Mouse (Mus musculus): ENCODE results near the gene Mterf1b. TPM values are rescaled to one million over a fixed set of nuclear protein-coding genes. Genes with fewer than 3 reads are reported as not detected.

The Mterf1b gene
- total and polyA plus RNA-seq, 3 experiments: 3.7 to 10.7 (median 4.2) TPM

DNA sequence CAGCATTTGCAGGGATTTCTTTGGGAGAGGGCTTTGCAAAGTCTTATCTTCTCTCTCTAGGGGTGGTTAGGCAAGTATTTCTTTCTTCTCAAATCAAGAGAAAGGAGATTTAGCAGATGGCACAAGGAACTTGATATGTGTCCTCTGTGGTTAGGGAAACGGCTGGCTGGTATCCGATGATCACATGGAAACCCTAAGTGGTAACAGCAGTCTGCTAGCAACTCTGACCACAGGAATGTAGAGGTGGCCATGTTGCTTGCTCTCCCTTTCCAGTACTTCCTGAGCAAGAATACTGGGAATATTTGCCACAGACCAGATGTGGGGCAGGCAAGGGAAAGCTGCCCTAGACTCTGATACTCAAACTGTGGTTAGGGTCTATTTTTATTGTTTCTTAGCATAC, 53.9 kb downstream of the Mterf1b start:
- no peak for DNase-seq (ENCODE audit: extremely low read depth)
- dilution Hi-C loops (cut with MboI; ENCODE audit: extremely low pct_ligation_motif_present, extremely low pct_unique_long_range_greater_than_20kb, low sequenced_read_pairs) (no loop called here), in situ Hi-C loops (cut with MboI; ENCODE audit: low pct_ligation_motif_present, low pct_unique_long_range_greater_than_20kb, low sequenced_read_pairs) (no loop called here)
- peaks cover 0 to 14% of the 10 kb centered on the region in 2 experiments; a peak in 2 of 4 replicates for H3K4me1 ChIP-seq (ENCODE audit: control insufficient read depth in 1 of 2, insufficient read depth in 2 of 2)
- no peak overlapping the region; the same call in 1 of the 2 replicates for H3K4me2 ChIP-seq (ENCODE audit: insufficient read depth, low read depth, poor library complexity, severe bottlenecking)
- H3K36me3 ChIP-seq (replicated peaks in 1 of 2; ENCODE audit: control insufficient read depth in 1 of 2, insufficient read depth in 1 of 2, low read length in 1 of 2): no peaks in the 10 kb centered on the region
- H3K27me3 ChIP-seq (replicated peaks): no peaks in the 10 kb centered on the region
- no peak overlapping the region for H3K9ac ChIP-seq (ENCODE audit: insufficient read depth, low read depth)
- H3K27ac ChIP-seq (ENCODE audit: insufficient read depth, low read depth): no peak overlapping the region
- no peaks in the 10 kb centered on the region for H3K79me2 ChIP-seq (replicated peaks; ENCODE audit: control insufficient read depth, extremely low read depth, insufficient read depth, poor library complexity, severe bottlenecking)
- no peaks in the 10 kb centered on the region for H3K9me3 ChIP-seq (replicated peaks; ENCODE audit: low read length)
- H3K4me3 ChIP-seq (replicated peaks in 1 of 3; ENCODE audit: low read depth in 2 of 3, low read length in 2 of 3, poor library complexity in 1 of 3): no peak overlapping the region
- TF ChIP-seq MAZ (IDR thresholded peaks at IDR 0.05; ENCODE audit: low read depth, low read length): no peak
- no peak for TF ChIP-seq USF1 (IDR thresholded peaks at IDR 0.05; ENCODE audit: low read depth, low read length)
- no peak for TF ChIP-seq CTCF (conservative IDR thresholded peaks at IDR 0.05 in 1 of 2, IDR thresholded peaks at IDR 0.05 in 1 of 2; ENCODE audit: low read depth in 2 of 2, low read length in 2 of 2)
- TF ChIP-seq E2F4 (IDR thresholded peaks at IDR 0.05; ENCODE audit: insufficient replicate concordance, low read depth, low read length): no peak
- no peak for TF ChIP-seq SMC3 (IDR thresholded peaks at IDR 0.05; ENCODE audit: low read depth, low read length)
- TF ChIP-seq ETS1 (conservative IDR thresholded peaks at IDR 0.05; ENCODE audit: low read depth, low read length): no peak
- TF ChIP-seq GABPA (IDR thresholded peaks at IDR 0.05; ENCODE audit: insufficient replicate concordance, low read depth, low read length): no peak
- TF ChIP-seq TBP (conservative IDR thresholded peaks at IDR 0.05; ENCODE audit: low read depth, low read length): no peak
- TF ChIP-seq ZMIZ1 (IDR thresholded peaks at IDR 0.05; ENCODE audit: low read depth, low read length): no peak
- TF ChIP-seq NELFE (IDR thresholded peaks at IDR 0.05; ENCODE audit: low read depth, low read length): no peak
- no peak for TF ChIP-seq IRF4 (IDR thresholded peaks at IDR 0.05; ENCODE audit: low read depth, low read length)
- TF ChIP-seq MAFK (IDR thresholded peaks at IDR 0.05; ENCODE audit: insufficient replicate concordance, low read length): no peak
- no peak for TF ChIP-seq PAX5 (IDR thresholded peaks at IDR 0.05; ENCODE audit: low read length)
- TF ChIP-seq MXI1 (IDR thresholded peaks at IDR 0.05; ENCODE audit: low read depth, low read length): no peak
- no peak for TF ChIP-seq POLR2A (IDR thresholded peaks at IDR 0.05; ENCODE audit: low read depth, low read length)
- TF ChIP-seq BHLHE40 (IDR thresholded peaks at IDR 0.05; ENCODE audit: low read depth, low read length): no peak
- no peak for TF ChIP-seq MYC (IDR thresholded peaks at IDR 0.05; ENCODE audit: low read depth, low read length)

Other genes starting within 250 kb of the Mterf1b start
- 107 and 116 TPM in 2 replicates for gene Cyp51, start 87.6 kb upstream of the Mterf1b start, total RNA-seq (2012; rRNA removed)
- 287 and 374 TPM in 2 replicates for gene Cyp51, start 87.6 kb upstream of the Mterf1b start, total RNA-seq (2014; rRNA removed)
- 139 and 148 TPM in 2 replicates for gene Cyp51, start 87.6 kb upstream of the Mterf1b start, polyA plus RNA-seq (2012; ENCODE audit: insufficient read length, low read depth)

Measured in CH12.LX (cell line).